14 mouse cellular contexts compared by ENCODE assay signal in the genomic region with DNA sequence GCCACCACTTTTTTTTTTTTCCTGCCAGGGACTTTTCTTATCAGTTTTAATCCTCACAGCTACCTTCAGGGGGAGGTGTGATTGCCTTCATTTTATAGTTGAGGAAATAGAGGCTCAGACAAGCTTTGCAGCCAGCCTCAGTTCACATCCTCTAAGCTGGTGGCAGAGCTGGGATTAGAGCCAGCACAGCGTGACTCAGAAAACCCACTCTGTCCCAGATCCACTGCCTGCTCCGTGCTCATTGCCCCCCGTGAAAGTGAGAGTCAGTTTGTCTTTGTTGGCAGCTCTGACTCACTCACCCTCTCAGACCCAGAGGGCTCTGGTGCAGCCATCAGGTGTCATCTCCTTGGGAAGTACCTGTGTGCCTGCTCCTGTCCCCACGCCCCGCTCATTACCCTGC. TPM values are rescaled to one million over a fixed set of nuclear protein-coding genes. Genes with fewer than 3 reads are reported as not detected.
DNase-seq lines count a peak whose midpoint lies in the region.
"Had no signal": no experiment of that assay in that cellular context is flagged by ENCODE, and none has a peak within 500 bp of the region (broad histone marks: within the 10 kb centered on the region; RNA-seq: fewer than 3 reads in every experiment).

No protein-coding gene starts in this region.

- peak; percentile 40 for DNase-seq in adrenal gland, adult 2 months
- DNase-seq in adrenal gland, postnatal 4 days (ENCODE audit: low spot score in 2 of 2) = no peak
- peak; percentile 8 to 11 for DNase-seq in frontal cortex, postnatal 10 days (ENCODE audit: low spot score in 2 of 2)
- peak; percentile 59 to 77 for DNase-seq in left cerebral cortex, adult 18-20 months (ENCODE audit: low spot score in 2 of 2)
- peak; percentile 68 for DNase-seq in right cerebral cortex, postnatal 25 days
- no peak for DNase-seq in kidney, postnatal 10 days
- DNase-seq in spleen, postnatal 4 days (ENCODE audit: low spot score in 2 of 2) = no peak
- no peak for DNase-seq in thymus, postnatal 14 days
- DNase-seq: kidney, postnatal 4 days; lung, postnatal 36 days; thymus, postnatal 4 days had no signal

RNA-seq across cellular contexts. Expression of a gene that starts 34.2 kb away (rescaled TPM):
- total RNA-seq in adrenal gland, adult 2 months (2021) = 10 to 100 TPM; 13.6 to 14.0 TPM
- 6.0 and 7.1 TPM in 2 replicates for polyA plus RNA-seq in adrenal gland, adult 2 months (2012; rRNA removed)
- 10 to 100 TPM; 20.0 to 20.3 TPM for total RNA-seq in adrenal gland, postnatal 4 days (2021)
- total RNA-seq in left cerebral cortex, adult 18-20 months (2021) = 1 to 10 TPM; 9.3 to 10.0 TPM
- total RNA-seq: common myeloid progenitor, adult 5-6 weeks had no signal
- polyA plus RNA-seq: G1E; inflammation-experienced regulatory T-cells, adult 6 months had no signal

Comparison
In these comparisons a context has a peak if more than half of its experiments do, and no peak if none do; other contexts are left out.
1. DNase-seq: peak in adrenal gland, adult 2 months (single experiment), frontal cortex, postnatal 10 days (2 of 2), left cerebral cortex, adult 18-20 months (2 of 2) and right cerebral cortex, postnatal 25 days (single experiment); none in adrenal gland, postnatal 4 days (0 of 2), kidney, postnatal 10 days (single experiment), spleen, postnatal 4 days (0 of 2) and thymus, postnatal 14 days (single experiment).